Mouse (Mus musculus): ENCODE measurements at regions not wholly inside any gene's neighbourhood (a gene's known extent, or its start where the extent isn't known, plus 50 kb on each side); places are given as distances from the start of the nearest gene placed in this dataset.

GRCm38 (mm10) chr14:97694238-97694637 lies 475.3 kb downstream of the Dach1 start:
- no peaks in the 10 kb centered on the region for H3K36me3 ChIP-seq
- no peaks in the 10 kb centered on the region for H3K9me3 ChIP-seq (replicated peaks)
- H3K4me3 ChIP-seq = no peak overlapping the region
- H3K4me1 ChIP-seq = no peaks in the 10 kb centered on the region
- no peaks in the 10 kb centered on the region for H3K27me3 ChIP-seq (ENCODE audit: low read depth, poor library complexity, severe bottlenecking)
- 98% methylated on average over 1 of the region's 1 CpGs for WGBS
- no peak overlapping the region for H3K27ac ChIP-seq
- DNase-seq (ENCODE audit: low spot score) = no peak

DNA sequence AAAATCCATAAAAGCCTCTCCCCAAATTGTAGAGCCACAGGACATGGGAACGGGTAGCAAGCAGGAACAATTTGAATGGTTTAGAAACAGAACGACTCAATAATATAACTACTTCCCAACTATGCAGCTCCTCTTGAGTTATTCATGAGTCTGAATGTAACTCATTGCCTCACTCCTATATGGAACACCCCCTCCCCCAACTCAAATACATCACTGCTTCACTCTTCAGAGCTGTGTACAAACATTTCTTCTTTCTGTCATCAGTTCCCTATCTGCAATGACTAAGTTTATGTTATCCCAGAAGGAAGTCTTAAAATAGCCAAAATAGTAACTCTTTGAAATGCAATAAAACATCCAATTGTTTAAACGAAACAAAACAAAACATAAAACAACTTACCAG lies 484.9 kb downstream of the Dach1 start:
- Histone ChIP-seq H3K27me3 (ENCODE audit: low read depth, poor library complexity, severe bottlenecking) (no peaks in the 10 kb centered on the region), H3K9me3 (replicated peaks) (no peaks in the 10 kb centered on the region), H3K4me1 (no peaks in the 10 kb centered on the region), H3K4me3 (no peak overlapping the region), H3K27ac (no peak overlapping the region), H3K36me3 (no peaks in the 10 kb centered on the region)
- no peak for DNase-seq (ENCODE audit: low spot score)
- 87% methylated on average over 3 of the region's 3 CpGs for WGBS

- Histone ChIP-seq H3K36me3 (no peaks in the 10 kb centered on the region), H3K27me3 (ENCODE audit: low read depth, poor library complexity, severe bottlenecking) (no peaks in the 10 kb centered on the region), H3K4me1 (no peaks in the 10 kb centered on the region), H3K27ac (no peak overlapping the region), H3K9me3 (replicated peaks) (no peaks in the 10 kb centered on the region), H3K4me3 (no peak overlapping the region)
- 83% methylated on average over 2 of the region's 2 CpGs for WGBS
- DNase-seq (ENCODE audit: low spot score) = no peak
Measured at GRCm38 (mm10) chr14:97667806-97668205, 501.8 kb downstream of the Dach1 start.

- Histone ChIP-seq H3K27me3 (ENCODE audit: low read depth, poor library complexity, severe bottlenecking) (no peaks in the 10 kb centered on the region), H3K9me3 (replicated peaks) (no peaks in the 10 kb centered on the region), H3K4me1 (0 out of 2 replicates have a peak, but pooled peaks cover 4% of the 10 kb centered on the region), H3K4me3 (no peak overlapping the region), H3K27ac (no peak overlapping the region), H3K36me3 (no peaks in the 10 kb centered on the region)
- DNase-seq (ENCODE audit: low spot score) = no peak
- WGBS = 91% methylated on average over 4 of the region's 4 CpGs
Measured at GRCm38 (mm10) chr14:97638187-97638792, 531.3 kb downstream of the Dach1 start.

DNA sequence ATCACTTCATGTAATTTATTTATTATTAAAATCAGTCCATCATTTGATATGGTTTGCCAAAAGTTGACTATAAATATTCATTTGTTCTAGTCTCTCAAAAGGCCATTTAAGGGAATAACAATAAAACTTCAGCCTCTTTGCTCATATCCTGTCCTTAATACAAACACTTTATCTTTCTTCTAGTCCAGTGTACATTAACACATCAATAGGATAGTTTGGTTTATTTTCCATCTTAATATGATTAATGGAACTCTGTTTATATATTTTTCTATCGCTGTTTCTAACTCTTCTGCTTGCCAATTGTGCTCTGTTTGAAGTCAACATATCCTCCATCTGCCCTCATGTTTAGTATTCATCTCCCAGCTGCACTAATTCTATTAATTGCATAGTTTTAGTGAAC lies 558.1 kb downstream of the Dach1 start:
- Histone ChIP-seq H3K36me3 (no peaks in the 10 kb centered on the region), H3K4me3 (no peak overlapping the region), H3K27me3 (ENCODE audit: low read depth, poor library complexity, severe bottlenecking) (no peaks in the 10 kb centered on the region), H3K4me1 (no peaks in the 10 kb centered on the region), H3K9me3 (replicated peaks) (no peaks in the 10 kb centered on the region), H3K27ac (no peak overlapping the region)
- DNase-seq (ENCODE audit: low spot score) = no peak
- WGBS = 98% methylated on average over 1 of the region's 1 CpGs

- Histone ChIP-seq H3K27me3 (ENCODE audit: low read depth, poor library complexity, severe bottlenecking) (no peaks in the 10 kb centered on the region), H3K4me3 (no peak overlapping the region), H3K36me3 (no peaks in the 10 kb centered on the region), H3K27ac (no peak overlapping the region), H3K4me1 (no peaks in the 10 kb centered on the region), H3K9me3 (replicated peaks) (no peaks in the 10 kb centered on the region)
- no peak for DNase-seq (ENCODE audit: low spot score)
- 84% methylated on average over 5 of the region's 5 CpGs for WGBS
Measured at GRCm38 (mm10) chr14:97596694-97597093, 572.9 kb downstream of the Dach1 start.

GRCm38 (mm10) chr14:97588611-97589010 lies 581.0 kb downstream of the Dach1 start:
- H3K36me3 ChIP-seq = no peaks in the 10 kb centered on the region
- H3K27me3 ChIP-seq (ENCODE audit: low read depth, poor library complexity, severe bottlenecking) = no peaks in the 10 kb centered on the region
- peaks cover 14% of the 10 kb centered on the region; the same call in 1 of the 2 replicates for H3K4me1 ChIP-seq
- DNase-seq (ENCODE audit: low spot score) = no peak
- no peaks in the 10 kb centered on the region for H3K9me3 ChIP-seq (replicated peaks)
- H3K27ac ChIP-seq = peak overlapping the region; percentile 63
- H3K4me3 ChIP-seq = no peak overlapping the region
- WGBS = 84% methylated on average over 4 of the region's 4 CpGs

GRCm38 (mm10) chr14:97588182-97588581 lies 581.4 kb downstream of the Dach1 start:
- H3K9me3 ChIP-seq (replicated peaks) = no peaks in the 10 kb centered on the region
- no peaks in the 10 kb centered on the region for H3K27me3 ChIP-seq (ENCODE audit: low read depth, poor library complexity, severe bottlenecking)
- DNase-seq (ENCODE audit: low spot score) = peak; percentile 57
- H3K4me1 ChIP-seq = peaks cover 14% of the 10 kb centered on the region; the same call in 1 of the 2 replicates
- no peaks in the 10 kb centered on the region for H3K36me3 ChIP-seq
- 30% methylated on average over 7 of the region's 7 CpGs for WGBS
- no peak overlapping the region for H3K4me3 ChIP-seq
- H3K27ac ChIP-seq = peak overlapping the region; percentile 63

DNA sequence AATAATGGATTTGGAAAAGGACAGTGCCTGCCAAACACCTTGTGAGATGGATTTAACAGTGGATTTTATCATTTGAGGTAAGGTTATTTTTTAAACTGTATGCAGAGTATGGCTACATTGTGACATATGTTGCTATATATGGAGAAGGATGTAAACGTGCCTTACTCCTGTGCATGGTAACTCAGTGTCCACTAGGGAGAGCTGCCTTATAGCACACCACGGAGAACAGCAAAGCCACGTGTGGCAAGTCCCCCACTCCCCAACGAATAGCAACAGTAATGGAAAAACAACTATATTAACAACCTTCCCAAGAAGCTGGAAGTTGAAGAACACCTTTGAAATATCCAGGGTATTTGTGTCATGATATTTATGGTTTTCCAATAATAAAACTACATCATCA lies 582.6 kb downstream of the Dach1 start:
- peaks cover 14% of the 10 kb centered on the region; the same call in 1 of the 2 replicates for H3K4me1 ChIP-seq
- H3K4me3 ChIP-seq = no peak overlapping the region
- no peak overlapping the region for H3K27ac ChIP-seq
- no peaks in the 10 kb centered on the region for H3K27me3 ChIP-seq (ENCODE audit: low read depth, poor library complexity, severe bottlenecking)
- H3K9me3 ChIP-seq (replicated peaks) = no peaks in the 10 kb centered on the region
- WGBS = 35% methylated on average over 4 of the region's 4 CpGs
- peak; percentile 37 for DNase-seq (ENCODE audit: low spot score)
- no peaks in the 10 kb centered on the region for H3K36me3 ChIP-seq

GRCm38 (mm10) chr14:97570274-97570673 lies 599.3 kb downstream of the Dach1 start:
- Histone ChIP-seq H3K27ac (no peak overlapping the region), H3K9me3 (replicated peaks) (no peaks in the 10 kb centered on the region), H3K27me3 (ENCODE audit: low read depth, poor library complexity, severe bottlenecking) (no peaks in the 10 kb centered on the region), H3K36me3 (no peaks in the 10 kb centered on the region), H3K4me3 (no peak overlapping the region), H3K4me1 (no peaks in the 10 kb centered on the region)
- WGBS = 87% methylated on average over 1 of the region's 1 CpGs
- no peak for DNase-seq (ENCODE audit: low spot score)

- H3K27me3 ChIP-seq (ENCODE audit: low read depth, poor library complexity, severe bottlenecking) = no peaks in the 10 kb centered on the region
- no peak overlapping the region for H3K4me3 ChIP-seq
- H3K9me3 ChIP-seq (replicated peaks) = no peaks in the 10 kb centered on the region
- H3K27ac ChIP-seq = 0 out of 2 replicates have a peak overlapping the region, but pooled peaks have one; percentile 8
- peaks cover 15% of the 10 kb centered on the region for H3K4me1 ChIP-seq
- H3K36me3 ChIP-seq = no peaks in the 10 kb centered on the region
- 59% methylated on average over 7 of the region's 7 CpGs for WGBS
- DNase-seq (ENCODE audit: low spot score) = no peak
Measured at GRCm38 (mm10) chr14:97560121-97560907, 609.3 kb downstream of the Dach1 start.

- no peak overlapping the region for H3K27ac ChIP-seq
- no peaks in the 10 kb centered on the region for H3K36me3 ChIP-seq
- no peaks in the 10 kb centered on the region for H3K9me3 ChIP-seq (replicated peaks)
- DNase-seq (ENCODE audit: low spot score) = no peak
- 6% methylated on average over 1 of the region's 1 CpGs for WGBS
- no peak overlapping the region for H3K4me3 ChIP-seq
- peaks cover 15% of the 10 kb centered on the region for H3K4me1 ChIP-seq
- H3K27me3 ChIP-seq (ENCODE audit: low read depth, poor library complexity, severe bottlenecking) = no peaks in the 10 kb centered on the region
Measured at GRCm38 (mm10) chr14:97559559-97559958, 610.0 kb downstream of the Dach1 start.

- Histone ChIP-seq H3K27me3 (ENCODE audit: low read depth, poor library complexity, severe bottlenecking) (no peaks in the 10 kb centered on the region), H3K9me3 (replicated peaks) (no peaks in the 10 kb centered on the region), H3K4me3 (no peak overlapping the region), H3K36me3 (no peaks in the 10 kb centered on the region), H3K4me1 (peaks cover 15% of the 10 kb centered on the region), H3K27ac (no peak overlapping the region)
- WGBS = 92% methylated on average over 2 of the region's 2 CpGs
- no peak for DNase-seq (ENCODE audit: low spot score)
Measured at GRCm38 (mm10) chr14:97558289-97558688, 611.3 kb downstream of the Dach1 start.

Data from limb, embryonic 10.5 days (tissue).